ENCODE assay signal across 15 mouse cellular contexts in genomic region chr13:71734261-71734660, GRCm38 (mm10).
DNase-seq lines count a peak whose midpoint lies in the region; ATAC-seq and TF ChIP-seq lines count a peak whose summit lies in the region.
"Had no signal": no experiment of that assay in that cellular context is flagged by ENCODE, and none has a peak within 500 bp of the region (broad histone marks: within the 10 kb centered on the region; RNA-seq: fewer than 3 reads in every experiment).

No protein-coding gene starts in this region.

- no peak overlapping the region for H3K4me2 ChIP-seq in lung, embryonic 16.5 days (ENCODE audit: low read depth, low read length)
- H3K4me2 ChIP-seq in midbrain, embryonic 15.5 days: no peak overlapping the region
- H3K4me2 ChIP-seq: heart, embryonic 13.5 days; hindbrain, embryonic 12.5 days had no signal

- no peak overlapping the region for H3K4me3 ChIP-seq in lung, embryonic 16.5 days (ENCODE audit: low read length)
- H3K4me3 ChIP-seq in midbrain, embryonic 15.5 days: no peak overlapping the region
- H3K4me3 ChIP-seq: heart, embryonic 13.5 days; hindbrain, embryonic 12.5 days had no signal

- TF ChIP-seq POLR2A in brain, embryonic 14.5 days (IDR thresholded peaks at IDR 0.05; ENCODE audit: borderline replicate concordance, extremely low read depth, insufficient read depth, insufficient read length, poor library complexity, severe bottlenecking): no peak

- no peaks in the 10 kb centered on the region for H3K4me1 ChIP-seq in lung, embryonic 16.5 days (replicated peaks; ENCODE audit: control insufficient read depth, insufficient read depth, low read length)
- no peaks in the 10 kb centered on the region for H3K4me1 ChIP-seq in midbrain, embryonic 15.5 days
- H3K4me1 ChIP-seq: heart, embryonic 13.5 days; hindbrain, embryonic 12.5 days had no signal

- DNase-seq in brain, embryonic 14.5 days (ENCODE audit: low read depth): peak; percentile 7
- peak; percentile 18 for DNase-seq in embryo, embryonic 11 days
- DNase-seq in kidney, postnatal 4 days: peak; percentile 14 to 39
- no peak for DNase-seq in thymus, postnatal 14 days
- no peak for DNase-seq in layer of hippocampus, postnatal 36 days
- no peak for DNase-seq in cerebellum, adult 8-10 months
- DNase-seq: cerebellum, adult 9-11 months; forebrain, postnatal 0 days; gastrocnemius, postnatal 25 days; left cerebral cortex, postnatal 4 days; right cerebral cortex, postnatal 4 days had no signal

- H3K9ac ChIP-seq in lung, embryonic 16.5 days (ENCODE audit: low read length): no peak overlapping the region
- no peak overlapping the region for H3K9ac ChIP-seq in midbrain, embryonic 15.5 days
- H3K9ac ChIP-seq: forebrain, postnatal 0 days; heart, embryonic 13.5 days; hindbrain, embryonic 12.5 days had no signal

- H3K27me3 ChIP-seq in lung, embryonic 16.5 days (ENCODE audit: control insufficient read depth, insufficient read depth, low read depth, low read length): no peaks in the 10 kb centered on the region
- no peaks in the 10 kb centered on the region for H3K27me3 ChIP-seq in midbrain, embryonic 15.5 days (replicated peaks)
- H3K27me3 ChIP-seq: hindbrain, embryonic 12.5 days had no signal

- H3K27ac ChIP-seq in lung, embryonic 16.5 days (ENCODE audit: low read length): no peak overlapping the region
- no peak overlapping the region for H3K27ac ChIP-seq in midbrain, embryonic 15.5 days
- H3K27ac ChIP-seq: heart, embryonic 13.5 days; hindbrain, embryonic 12.5 days had no signal

- H3K9me3 ChIP-seq in lung, embryonic 16.5 days (ENCODE audit: control insufficient read depth, low read length): no peaks in the 10 kb centered on the region
- H3K9me3 ChIP-seq in midbrain, embryonic 15.5 days: no peaks in the 10 kb centered on the region
- H3K9me3 ChIP-seq: heart, embryonic 13.5 days; hindbrain, embryonic 12.5 days had no signal

- TF ChIP-seq CTCF in brain, embryonic 14.5 days (IDR thresholded peaks at IDR 0.05; ENCODE audit: borderline replicate concordance, extremely low read depth, insufficient read depth, insufficient read length): no peak

- ATAC-seq in lung, embryonic 16.5 days (ENCODE audit: low read depth): peak; percentile 80
- ATAC-seq in midbrain, embryonic 15.5 days (replicated peaks): no peak
- ATAC-seq: forebrain, postnatal 0 days had no signal

- H3K36me3 ChIP-seq in lung, embryonic 16.5 days (ENCODE audit: control insufficient read depth, insufficient read depth, low read length): no peaks in the 10 kb centered on the region
- no peaks in the 10 kb centered on the region for H3K36me3 ChIP-seq in midbrain, embryonic 15.5 days (replicated peaks)
- H3K36me3 ChIP-seq: heart, embryonic 13.5 days; hindbrain, embryonic 12.5 days had no signal

- 19% methylated on average over 12 of the region's 12 CpGs for WGBS in lung, embryonic 16.5 days
- 51% methylated on average over 12 of the region's 12 CpGs for WGBS in midbrain, embryonic 15.5 days

Comparison
In these comparisons a context has a peak if more than half of its experiments do, and no peak if none do; other contexts are left out.
1. DNase-seq: peak in brain, embryonic 14.5 days (single experiment), embryo, embryonic 11 days (single experiment) and kidney, postnatal 4 days (2 of 2); none in thymus, postnatal 14 days (single experiment), layer of hippocampus, postnatal 36 days (0 of 2) and cerebellum, adult 8-10 months (single experiment).